Mouse (Mus musculus) heart, postnatal 0 days (tissue): ENCODE measurements around the gene Bex4. TPM values are rescaled to one million over a fixed set of nuclear protein-coding genes. Genes with fewer than 3 reads are reported as not detected.
"Not testable (repeated sequence)": the region's sequence is repeated elsewhere in the genome, so short reads cannot be mapped to it uniquely, and the experiment has no call there.

ENCODE experiments used
- ATAC-seq: fragments of 200-750 bp; cut with Nextera tagmentation; 2 replicates; pipeline ENCODE4 v1.8.0; 2017; ENCODE audit warnings: low read depth, moderate number of reproducible peaks, moderate library complexity; ENCODE audit not compliant: insufficient read depth
- DNase-seq: peaks from one replicate; pipeline ENCODE4 v3.0.0-alpha.2; 2016; ENCODE audit warnings: low spot score
- H3K27ac ChIP-seq: fragments of 300-500 bp; sonication (generic); 2 replicates; pipeline ENCODE4 v1.5.1; 2014; ENCODE audit warnings: low read depth, mild to moderate bottlenecking
- H3K27me3 ChIP-seq: fragments of 300-500 bp; sonication (generic); 2 replicates; pipeline ENCODE4 v1.6.1; 2014; ENCODE audit warnings: low read length, mixed read lengths; ENCODE audit not compliant: control insufficient read depth, insufficient read depth
- H3K36me3 ChIP-seq: fragments of 300-500 bp; sonication (generic); replicated peaks from 2 replicates; pipeline ENCODE4 v1.6.1; 2014; ENCODE audit warnings: low read length, mixed read lengths; ENCODE audit not compliant: control insufficient read depth, insufficient read depth
- H3K4me1 ChIP-seq: fragments of 300-500 bp; sonication (generic); 2 replicates; pipeline ENCODE4 v1.6.1; 2014; ENCODE audit warnings: antibody characterized with exemption; ENCODE audit not compliant: control insufficient read depth, insufficient read depth
- H3K4me2 ChIP-seq: fragments of 300-500 bp; sonication (generic); 2 replicates; pipeline ENCODE4 v1.6.1; 2014; ENCODE audit warnings: low read depth, mild to moderate bottlenecking, low read length, moderate library complexity
- H3K4me3 ChIP-seq: fragments of 300-500 bp; sonication (generic); 2 replicates; pipeline ENCODE4 v1.5.1; 2014; ENCODE audit warnings: low read depth, low read length
- H3K9ac ChIP-seq: fragments of 300-500 bp; sonication (generic); replicated peaks from 2 replicates; pipeline ENCODE4 v1.6.1; 2014; ENCODE audit warnings: low read depth, low read length, mixed read lengths
- H3K9me3 ChIP-seq: fragments of 300-500 bp; sonication (generic); replicated peaks from 2 replicates; pipeline ENCODE4 v1.6.1; 2016; ENCODE audit warnings: low read length; ENCODE audit not compliant: control insufficient read depth
- CTCF ChIP-seq: IDR thresholded peaks from 2 replicates; pipeline ENCODE4 v1.5.1; 2016; ENCODE audit warnings: antibody characterized with exemption, control low read depth, low read depth
- EP300 ChIP-seq: IDR thresholded peaks from 2 replicates; pipeline ENCODE4 v1.6.1; 2016; ENCODE audit warnings: antibody characterized with exemption, low read depth
- WGBS: fragments of 180-500 bp; shearing (Covaris S2); extraction: QIAGEN DNeasy Blood & Tissue Kit; methylation state at CpG from one replicate; pipeline ENCODE4 v1.1.7; 2014; 5-methylcytosine and 5-hydroxymethylcytosine counted together
- polyA plus RNA-seq: library from polyadenylated mRNA; unstranded; fragments of >200 nt; fragmentation: Nextera tagmentation; extraction: Ambion mirVana; gene quantifications from 2 replicates; pipeline ENCODE4 v1.2.1, GENCODE M21; 2015
- total RNA-seq: library from RNA; depleted of rRNA; stranded (reverse); fragments of >200 nt; gene quantifications from 2 replicates; pipeline ENCODE4 v1.2.3, GENCODE M21; 2014; ENCODE audit warnings: low replicate concordance

Gene Bex4
- total and polyA plus RNA-seq, 2 experiments from 2014 or later = 13.8 to 119 TPM

GRCm38 (mm10) chrX:136107942-136108341 lies 30.9 kb upstream of the Bex4 start:
- no peak overlapping the region for H3K27ac ChIP-seq
- no peak overlapping the region for H3K9ac ChIP-seq
- no peaks in the 10 kb centered on the region for H3K4me1 ChIP-seq
- H3K27me3 ChIP-seq = no peaks in the 10 kb centered on the region
- no peak overlapping the region for H3K4me2 ChIP-seq
- whole genome bisulfite sequencing = 34% methylated on average over 6 of the region's 6 CpGs
- no peak overlapping the region for H3K4me3 ChIP-seq
- no peak for ATAC-seq
- no peak for DNase-seq
- H3K9me3 ChIP-seq = no peaks in the 10 kb centered on the region
- H3K36me3 ChIP-seq = no peaks in the 10 kb centered on the region
- peak; percentile 61 for TF ChIP-seq CTCF
- TF ChIP-seq EP300 = no peak

DNA sequence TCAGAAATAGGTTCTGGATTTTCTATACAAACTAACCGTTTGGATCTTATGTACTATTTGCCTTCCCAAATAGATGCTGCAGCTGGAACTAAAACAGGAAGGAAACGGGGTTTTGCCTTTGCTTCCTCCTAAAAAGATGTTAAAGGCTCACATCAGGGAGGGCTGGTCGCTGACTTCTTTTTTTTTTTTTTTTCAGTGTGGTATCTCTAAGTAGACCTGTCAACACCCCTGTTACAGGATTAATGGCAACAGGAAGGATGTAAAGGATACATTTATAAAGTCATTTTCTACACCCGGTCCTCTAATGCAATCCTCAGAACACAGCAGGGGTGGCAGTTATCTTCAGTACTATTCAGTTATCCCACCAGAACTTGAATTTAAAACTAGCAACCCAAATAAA lies 23.8 kb upstream of the Bex4 start:
- no peak overlapping the region for H3K9ac ChIP-seq
- ATAC-seq = no peak
- TF ChIP-seq CTCF (no peak), EP300 (no peak)
- H3K4me3 ChIP-seq = no peak overlapping the region
- no peaks in the 10 kb centered on the region for H3K36me3 ChIP-seq
- DNase-seq = no peak
- 22% methylated on average over 4 of the region's 4 CpGs for WGBS
- H3K4me2 ChIP-seq = peak overlapping the region; percentile 56; the same call in 1 of the 2 replicates
- H3K9me3 ChIP-seq = no peaks in the 10 kb centered on the region
- H3K27ac ChIP-seq = no peak overlapping the region
- no peaks in the 10 kb centered on the region for H3K27me3 ChIP-seq
- no peaks in the 10 kb centered on the region for H3K4me1 ChIP-seq

- peak; percentile 24 for DNase-seq
These were observed 23.3 kb upstream of the Bex4 start for GRCm38 (mm10) chrX:136115419-136115961.

GRCm38 (mm10) chrX:136127038-136127743 lies 11.6 kb upstream of the Bex4 start:
- 34% methylated on average over 8 of the region's 8 CpGs for WGBS
- ATAC-seq = no peak
- no peak overlapping the region for H3K27ac ChIP-seq
- H3K4me1 ChIP-seq = no peaks in the 10 kb centered on the region
- H3K9me3 ChIP-seq = no peaks in the 10 kb centered on the region
- TF ChIP-seq EP300 (no peak), CTCF (peak; percentile 39)
- no peak overlapping the region for H3K9ac ChIP-seq
- no peak overlapping the region for H3K4me3 ChIP-seq
- H3K4me2 ChIP-seq = no peak overlapping the region
- H3K27me3 ChIP-seq = no peaks in the 10 kb centered on the region
- H3K36me3 ChIP-seq = no peaks in the 10 kb centered on the region
- DNase-seq = peak; percentile 11

More at GRCm38 (mm10) chrX:136115419-136115961, 23.3 kb upstream of the Bex4 start:
- Histone ChIP-seq H3K9ac (no peak overlapping the region), H3K27ac (no peak overlapping the region), H3K36me3 (no peaks in the 10 kb centered on the region), H3K4me2 (peak overlapping the region; percentile 56), H3K27me3 (no peaks in the 10 kb centered on the region), H3K4me1 (no peaks in the 10 kb centered on the region), H3K4me3 (peak overlapping the region; percentile 34), H3K9me3 (no peaks in the 10 kb centered on the region)
- ATAC-seq = peak; percentile 78
- 19% methylated on average over 23 of the region's 23 CpGs for WGBS
- TF ChIP-seq EP300 (no peak), CTCF (no peak)

- peak; percentile 18 for DNase-seq
- H3K9ac ChIP-seq = no peak overlapping the region
- H3K36me3 ChIP-seq = no peaks in the 10 kb centered on the region
- no peak overlapping the region for H3K27ac ChIP-seq
- 18% methylated on average over 5 of the region's 5 CpGs for WGBS
- H3K9me3 ChIP-seq = no peaks in the 10 kb centered on the region
- no peak for ATAC-seq
- H3K4me1 ChIP-seq = no peaks in the 10 kb centered on the region
- H3K4me2 ChIP-seq = no peak overlapping the region
- H3K27me3 ChIP-seq = no peaks in the 10 kb centered on the region
- peak; percentile 61 for TF ChIP-seq CTCF
- no peak for TF ChIP-seq EP300
- no peak overlapping the region for H3K4me3 ChIP-seq
These were observed 11.1 kb upstream of the Bex4 start for GRCm38 (mm10) chrX:136127744-136128064.

GRCm38 (mm10) chrX:136135559-136135958 lies 3.2 kb upstream of the Bex4 start:
- Histone ChIP-seq H3K4me1 (no peaks in the 10 kb centered on the region), H3K27ac (no peak overlapping the region), H3K4me3 (no peak overlapping the region), H3K27me3 (no peaks in the 10 kb centered on the region), H3K9ac (no peak overlapping the region), H3K9me3 (no peaks in the 10 kb centered on the region), H3K36me3 (no peaks in the 10 kb centered on the region), H3K4me2 (no peak overlapping the region)
- no peak for TF ChIP-seq CTCF
- TF ChIP-seq EP300 = no peak
- DNase-seq (no peak), ATAC-seq (no peak)
- WGBS = 69% methylated on average over 4 of the region's 4 CpGs

GRCm38 (mm10) chrX:136139640-136140004 lies 826 bp downstream of the Bex4 start:
- H3K9ac ChIP-seq = peak overlapping the region; percentile 26; the same call in 1 of the 2 replicates
- H3K4me3 ChIP-seq = peak overlapping the region; percentile 41
- not testable (repeated sequence) for H3K27ac ChIP-seq, H3K4me1 ChIP-seq, DNase-seq, H3K27me3 ChIP-seq, H3K9me3 ChIP-seq, ATAC-seq, H3K36me3 ChIP-seq
- WGBS = 27% methylated on average over 5 of the region's 5 CpGs
- peak overlapping the region; percentile 56 for H3K4me2 ChIP-seq
